Mouse (Mus musculus) mesoderm, embryonic 11.5 days (tissue): ENCODE measurements around the gene Rell1.
A peak's percentile ranks its signal among the peaks of the same experiment; 100 is the strongest.

Experiments
- DNase-seq: peaks from one replicate; pipeline ENCODE4 v3.0.0-alpha.2; 2012; ENCODE audit warnings: low read depth, low spot score

The Rell1 gene

DNA sequence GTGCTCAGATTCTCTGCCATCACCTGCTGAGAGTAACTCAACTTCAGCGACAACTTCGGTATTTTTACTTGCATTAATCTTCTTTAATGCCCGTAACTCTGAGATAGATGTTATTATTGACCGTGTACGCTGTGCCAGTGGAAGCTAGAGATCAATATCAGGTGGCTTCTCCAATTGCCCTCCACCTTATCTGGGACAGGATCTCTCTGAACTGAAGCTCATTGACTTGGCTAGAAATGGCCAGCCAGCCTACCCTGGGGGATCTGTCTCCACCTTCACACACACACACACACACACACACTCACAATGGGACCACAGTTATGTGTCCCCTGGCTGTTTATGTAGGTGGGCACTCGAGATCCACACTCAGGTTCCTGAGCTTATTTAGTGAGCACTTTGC lies 16.7 kb downstream of the Rell1 start:
- DNase-seq: no peak

GRCm38 (mm10) chr5:63951421-63951911 lies 17.2 kb downstream of the Rell1 start:
- no peak for DNase-seq

- no peak for DNase-seq
These were observed 19.5 kb downstream of the Rell1 start for GRCm38 (mm10) chr5:63949195-63949594.

DNA sequence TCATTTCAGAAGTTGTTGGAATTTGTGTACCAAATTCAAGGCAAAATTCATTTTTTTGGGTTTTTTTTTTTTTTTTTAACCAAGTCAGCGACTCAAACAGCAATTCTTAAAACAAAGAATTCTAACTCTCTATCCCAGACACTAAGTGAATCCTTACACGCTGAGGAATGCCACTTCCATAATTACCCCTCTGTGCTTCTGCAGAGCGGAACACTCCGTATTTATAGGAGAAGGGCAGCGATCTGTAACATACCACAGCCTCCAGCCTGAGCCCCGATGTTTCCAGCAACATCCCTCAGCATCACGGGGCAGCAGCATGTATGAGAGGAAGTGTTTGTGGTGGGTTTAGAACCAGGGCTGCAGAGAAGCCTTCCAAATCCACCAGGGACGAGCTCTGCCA lies 21.2 kb downstream of the Rell1 start:
- DNase-seq: peak; percentile 54

DNA sequence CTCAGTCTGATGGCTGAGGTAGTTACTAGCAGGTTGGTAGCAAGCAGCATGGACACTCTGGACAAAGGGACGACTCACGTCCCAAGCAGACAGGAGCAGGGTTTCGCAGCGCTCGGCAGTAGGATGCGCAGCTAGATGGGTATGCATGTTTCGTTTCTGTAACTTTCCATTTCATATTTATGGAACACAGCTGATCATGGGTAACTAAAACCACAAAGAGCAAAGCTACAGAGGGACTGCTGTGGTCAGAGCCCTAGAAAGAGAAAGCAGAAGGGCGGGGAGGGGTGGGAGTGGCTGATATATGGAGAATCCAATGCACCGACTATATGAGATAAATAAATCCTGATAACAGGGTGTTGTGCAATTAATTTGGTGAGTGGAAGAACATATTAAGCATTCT lies 25.4 kb downstream of the Rell1 start:
- no peak for DNase-seq

DNA sequence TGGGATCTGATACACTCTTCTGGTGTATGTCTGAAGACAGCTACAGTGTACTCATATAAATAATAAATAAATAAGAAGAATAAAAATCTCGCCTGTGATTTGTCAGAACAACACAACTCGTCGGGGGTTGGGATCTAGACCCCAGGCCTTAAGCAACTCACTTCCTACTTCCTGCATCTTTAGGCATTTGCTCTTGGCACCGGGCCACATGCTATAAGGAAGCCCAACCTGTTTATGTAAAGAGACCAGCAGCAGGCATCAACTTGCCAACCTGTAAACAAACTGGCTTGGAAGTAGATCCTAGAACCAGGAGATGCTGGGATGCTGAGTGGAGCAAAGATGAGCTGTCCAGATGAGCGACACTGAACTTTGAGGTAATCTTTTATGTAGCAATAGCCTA lies 26.8 kb downstream of the Rell1 start:
- no peak for DNase-seq

- DNase-seq: no peak
These were observed 30.1 kb downstream of the Rell1 start for GRCm38 (mm10) chr5:63938575-63938974.

DNA sequence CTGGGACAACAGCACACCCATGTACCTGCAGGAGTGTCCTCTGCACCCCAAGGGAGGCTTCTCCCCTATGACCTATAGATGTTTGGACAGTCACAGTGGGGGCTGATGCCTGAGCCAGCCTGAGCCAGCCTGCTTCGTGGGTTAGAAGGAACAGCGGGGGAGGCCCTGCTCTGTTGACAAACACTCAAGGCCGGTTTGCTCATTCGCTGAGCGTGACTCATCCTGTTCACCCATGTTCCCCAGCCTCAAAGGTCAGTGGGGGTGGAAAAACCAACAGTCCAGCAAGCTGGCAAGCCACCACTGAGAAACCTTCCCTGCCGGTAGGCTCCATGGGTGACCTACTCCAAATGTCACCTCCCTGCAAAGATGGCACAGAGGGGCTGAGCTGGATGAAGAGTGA lies 32.0 kb downstream of the Rell1 start:
- DNase-seq: no peak

DNA sequence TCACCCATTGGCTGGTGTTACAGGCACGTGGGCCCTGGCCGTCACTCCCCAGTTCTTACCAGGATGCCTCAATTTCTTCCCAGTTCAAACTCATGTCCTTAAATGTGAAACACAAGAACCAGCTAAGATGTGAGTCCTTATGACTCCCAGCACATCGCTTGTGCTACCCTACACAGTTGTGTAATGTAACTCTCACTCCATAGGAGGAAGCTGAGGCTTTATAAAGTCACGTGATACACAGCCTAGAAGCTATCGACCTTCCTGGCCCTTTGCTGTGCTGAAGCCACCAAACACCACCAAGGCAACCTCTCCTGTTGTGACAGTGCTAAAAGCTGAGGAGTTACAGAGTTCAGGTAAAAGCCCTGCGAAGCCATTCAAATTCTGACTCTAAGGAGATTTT lies 33.1 kb downstream of the Rell1 start:
- no peak for DNase-seq

DNA sequence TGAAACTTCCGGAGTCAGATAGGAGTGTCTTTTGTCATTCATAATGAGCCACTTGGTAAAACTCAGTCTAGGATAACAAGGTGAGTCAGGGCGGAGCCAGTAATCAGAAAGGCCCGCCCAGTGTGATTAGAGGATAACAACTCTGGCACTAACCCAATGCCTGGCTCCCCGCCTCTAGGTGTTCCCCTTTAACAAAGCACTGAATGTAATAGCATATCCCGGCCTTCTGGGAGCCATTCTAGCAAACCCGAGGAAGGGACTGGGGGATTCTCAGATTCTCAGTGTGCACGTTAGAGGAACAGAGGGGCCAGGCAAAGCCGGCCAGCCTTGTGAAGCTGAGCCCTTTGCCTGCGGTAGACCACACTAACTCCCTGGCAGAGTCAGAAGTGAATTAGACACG lies 35.9 kb downstream of the Rell1 start:
- no peak for DNase-seq

GRCm38 (mm10) chr5:63930824-63931358 lies 37.8 kb downstream of the Rell1 start:
- DNase-seq: no peak

- DNase-seq: no peak
These were observed 43.6 kb downstream of the Rell1 start for GRCm38 (mm10) chr5:63925035-63925628.

GRCm38 (mm10) chr5:63923305-63924025 lies 45.2 kb downstream of the Rell1 start:
- DNase-seq: no peak

DNA sequence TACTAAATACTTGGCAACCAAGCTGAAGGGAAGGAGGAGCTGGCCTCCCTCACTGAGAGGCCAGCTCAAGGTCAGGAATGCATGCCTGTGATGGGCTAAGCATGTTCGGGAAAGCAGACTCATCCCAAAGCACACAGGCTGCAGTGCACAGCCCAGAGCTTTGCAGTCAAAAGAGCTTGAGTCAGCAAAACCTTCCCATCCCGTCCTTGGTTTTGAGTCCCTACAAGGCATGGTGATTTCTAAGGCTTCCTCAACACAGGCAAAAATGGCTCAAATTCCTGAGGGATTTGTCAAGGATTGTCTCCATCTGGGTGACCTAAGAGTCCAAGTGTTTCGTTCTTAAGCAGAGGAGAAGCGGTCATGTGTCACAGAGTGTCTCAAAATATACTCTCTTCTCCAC lies 50.5 kb downstream of the Rell1 start:
- DNase-seq: no peak

DNA sequence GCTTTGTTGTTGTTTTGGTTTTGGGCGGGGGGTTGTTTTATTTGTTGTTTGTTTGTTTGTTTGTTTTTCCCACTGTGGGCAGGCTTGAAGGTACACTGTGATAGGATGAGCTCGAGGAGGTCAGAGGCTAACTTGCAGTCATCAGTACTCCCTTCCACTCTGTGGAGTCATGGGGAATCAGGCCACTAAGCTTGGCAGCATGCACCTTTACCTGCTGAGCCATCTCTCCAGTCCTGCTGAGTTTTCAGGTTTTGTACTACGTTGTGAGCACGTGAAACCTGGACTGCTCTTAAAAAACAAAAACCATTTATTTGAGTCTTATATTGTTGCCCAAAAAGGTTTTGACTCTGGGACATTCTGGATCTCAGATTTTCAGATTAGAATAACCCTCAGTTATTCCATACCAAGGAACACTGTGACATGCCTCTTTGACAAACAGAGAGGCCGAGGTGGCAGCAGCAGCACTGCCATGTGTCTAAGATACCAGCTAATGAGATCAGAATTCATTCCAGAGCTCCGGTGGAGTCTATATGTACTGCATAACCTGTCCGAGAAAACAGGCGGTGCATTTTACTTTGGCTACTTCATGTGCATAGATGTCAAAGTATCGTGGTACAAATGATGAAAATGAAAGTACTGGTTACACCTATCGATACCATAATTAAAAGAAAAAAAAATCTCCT lies 52.1 kb downstream of the Rell1 start:
- no peak for DNase-seq

- no peak for DNase-seq
These were observed 53.8 kb downstream of the Rell1 start for GRCm38 (mm10) chr5:63914896-63915295.

- no peak for DNase-seq
These were observed 58.3 kb downstream of the Rell1 start for GRCm38 (mm10) chr5:63910171-63910960.

DNA sequence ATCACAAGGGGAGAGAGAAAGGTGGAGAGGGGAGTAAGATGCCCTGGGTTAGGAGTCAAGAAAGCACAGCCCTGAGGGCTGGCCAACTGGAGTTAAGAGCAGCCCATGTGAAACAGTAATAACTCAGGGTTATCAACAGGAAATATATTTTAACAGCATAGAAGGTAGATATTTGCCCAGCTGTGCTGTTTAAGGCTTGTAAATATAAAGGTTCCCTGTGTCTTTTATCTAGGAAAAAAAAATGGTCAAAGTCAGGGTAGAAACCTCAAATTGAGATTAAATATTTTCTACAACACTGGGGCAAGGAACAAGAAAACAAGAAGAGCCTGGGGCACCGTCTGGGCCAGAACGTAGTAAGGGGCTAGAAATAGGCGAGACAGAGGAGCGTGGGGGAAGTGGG lies 61.2 kb downstream of the Rell1 start:
- DNase-seq: no peak

DNA sequence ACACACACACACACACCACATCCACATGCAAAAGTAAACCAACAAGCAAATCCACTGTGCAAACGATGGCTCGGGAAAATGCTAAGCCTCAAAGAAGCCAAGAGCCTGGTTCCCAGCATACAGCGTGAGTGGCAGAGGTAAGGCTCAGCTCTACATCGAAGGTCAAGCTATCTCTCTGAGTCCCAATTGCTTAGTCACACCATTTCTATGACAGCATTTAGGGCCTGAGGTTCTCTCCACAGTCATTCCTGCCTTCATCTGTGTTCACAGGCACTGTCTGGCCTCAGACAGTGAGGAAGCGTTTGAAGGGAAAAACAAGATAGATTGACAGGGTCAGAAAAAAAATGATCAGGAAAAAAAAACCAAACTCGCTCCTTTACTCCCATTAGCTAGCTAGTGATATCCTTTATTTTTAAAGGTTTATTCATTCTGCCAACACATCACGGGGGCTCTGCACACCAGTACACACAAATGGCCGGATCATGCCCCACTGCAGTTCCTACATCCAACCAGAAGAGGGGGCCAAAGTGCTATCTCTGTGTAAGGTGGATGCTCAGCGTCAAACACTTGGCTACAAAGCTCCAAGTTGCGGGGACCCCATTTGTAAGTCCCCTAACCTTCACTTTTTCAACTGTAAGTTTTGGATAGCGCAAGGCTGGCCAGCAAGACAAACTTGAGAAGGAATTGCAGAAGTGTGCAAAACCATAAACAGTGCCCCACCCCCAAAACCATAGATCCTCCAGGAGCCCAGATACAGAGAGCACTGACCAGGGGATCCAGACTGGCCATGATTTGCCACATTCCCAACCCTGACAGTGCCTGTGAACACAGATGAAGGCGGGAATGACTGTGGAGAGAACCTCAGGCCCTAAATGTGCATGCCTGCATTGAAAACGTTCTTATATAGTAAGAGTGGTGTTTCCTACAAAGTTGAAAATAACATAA lies 62.3 kb downstream of the Rell1 start:
- peak; percentile 84 for DNase-seq

DNA sequence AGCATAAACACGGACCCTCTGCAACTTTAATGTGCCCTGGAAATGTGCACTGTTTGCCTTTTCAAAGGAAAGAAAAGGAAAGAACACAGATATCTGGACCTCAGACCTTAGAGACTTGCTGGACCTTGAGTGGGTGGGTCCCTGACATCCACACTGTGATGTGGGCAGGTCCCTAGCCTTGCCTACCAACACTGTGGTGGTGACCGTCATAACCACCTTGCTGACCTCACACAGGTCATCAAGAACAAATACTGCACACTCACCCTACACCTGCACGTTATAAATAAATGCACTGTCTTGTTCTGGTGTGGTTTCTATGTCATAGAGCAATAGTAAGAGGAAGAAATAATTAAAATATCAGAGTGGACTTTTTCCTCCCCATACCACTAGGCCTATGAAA lies 65.4 kb downstream of the Rell1 start:
- no peak for DNase-seq

- no peak for DNase-seq
These were observed 70.9 kb downstream of the Rell1 start for GRCm38 (mm10) chr5:63897820-63898110.
